Mouse (Mus musculus): ENCODE measurements around the gene Pou6f2.

- no peak for TF ChIP-seq CTCF (IDR thresholded peaks at IDR 0.05; ENCODE audit: control insufficient read depth, insufficient read depth, low read length)
- TF ChIP-seq POLR2A (IDR thresholded peaks at IDR 0.05; ENCODE audit: borderline replicate concordance, control insufficient read depth, low read depth, low read length) = no peak
These were observed 233.3 kb downstream of the Pou6f2 start for GRCm38 (mm10) chr13:18164182-18164581.

Measured in bone marrow, adult 2 months (tissue).